Mouse (Mus musculus) bone marrow macrophage, adult 2 months (primary cell): ENCODE measurements at regions not wholly inside any gene's neighbourhood (a gene's known extent, or its start where the extent isn't known, plus 50 kb on each side); places are given as distances from the start of the nearest gene placed in this dataset.

Experiments
- CTCF ChIP-seq: IDR thresholded peaks from 2 replicates; pipeline ENCODE4 v1.5.1; 2012; ENCODE audit warnings: low read depth, mild to moderate bottlenecking, low read length, moderate library complexity
- POLR2A ChIP-seq: IDR thresholded peaks from 2 replicates; pipeline ENCODE4 v1.6.1; 2012; ENCODE audit warnings: mild to moderate bottlenecking, low read depth, low read length, borderline replicate concordance

GRCm38 (mm10) chr13:71214776-71215175 lies 373.2 kb upstream of the Adamts16 start:
- no peak for TF ChIP-seq POLR2A
- TF ChIP-seq CTCF = no peak
